In genomic region chr4:97486354-97486753, GRCm38 (mm10) we compare ENCODE assay signal across 13 mouse cellular contexts.
DNase-seq lines count a peak whose midpoint lies in the region; ATAC-seq and TF ChIP-seq lines count a peak whose summit lies in the region.
"Had no signal": no experiment of that assay in that cellular context is flagged by ENCODE, and none has a peak within 500 bp of the region (broad histone marks: within the 10 kb centered on the region; RNA-seq: fewer than 3 reads in every experiment).

No protein-coding gene starts in this region.

- TF ChIP-seq EP300 in heart, adult 2 months (IDR thresholded peaks at IDR 0.05; ENCODE audit: insufficient read depth, low read depth, low read length), result no peak

- no peak for DNase-seq in heart, adult 2 months
- peak; percentile 11 for DNase-seq in brain, adult 2 months (ENCODE audit: low read depth, low spot score)
- DNase-seq in hindbrain, embryonic 14.5 days (ENCODE audit: low spot score), result no peak
- no peak for DNase-seq in urinary bladder, postnatal 36 days (ENCODE audit: low spot score in 2 of 2)
- no peak for DNase-seq in thymus, postnatal 10 days (ENCODE audit: low spot score in 2 of 2)
- no peak for DNase-seq in gastrocnemius, adult 8-10 months (ENCODE audit: low spot score in 2 of 2)
- DNase-seq: cerebellum, adult 11 months; lung, postnatal 10 days; right cerebral cortex, adult 18-20 months had no signal

- TF ChIP-seq CTCF in heart, adult 2 months (IDR thresholded peaks at IDR 0.05), result no peak

- no peak; the same call in 1 of the 2 replicates for ATAC-seq in heart, embryonic 16.5 days (replicated peaks; ENCODE audit: extremely low read depth, insufficient read depth, low FRiP score)
- ATAC-seq in hindbrain, embryonic 14.5 days (ENCODE audit: low FRiP score), result peak; percentile 66; the same call in 1 of the 2 replicates
- ATAC-seq in megakaryocyte, adult 5-6 weeks (ENCODE audit: poor library complexity, severe bottlenecking), result 0 out of 2 replicates have a peak, but pooled peaks have one; percentile 18

- WGBS in heart, embryonic 16.5 days, result 26% methylated on average over 10 of the region's 10 CpGs
- 28% methylated on average over 10 of the region's 10 CpGs for WGBS in heart, adult 2 months
- 52% methylated on average over 10 of the region's 10 CpGs for WGBS in hindbrain, embryonic 14.5 days

- no peaks in the 10 kb centered on the region for H3K36me3 ChIP-seq in heart, embryonic 16.5 days (ENCODE audit: control insufficient read depth, insufficient read depth)
- no peaks in the 10 kb centered on the region for H3K36me3 ChIP-seq in heart, adult 2 months (ENCODE audit: control insufficient read depth, insufficient read depth, low read length)
- no peaks in the 10 kb centered on the region for H3K36me3 ChIP-seq in hindbrain, embryonic 14.5 days (replicated peaks; ENCODE audit: control insufficient read depth, insufficient read depth)
- H3K36me3 ChIP-seq: embryonic facial prominence, embryonic 13.5 days; limb, embryonic 13.5 days had no signal

- H3K27ac ChIP-seq in heart, embryonic 16.5 days (ENCODE audit: low read length), result no peak overlapping the region
- no peak overlapping the region for H3K27ac ChIP-seq in heart, adult 2 months
- no peak overlapping the region for H3K27ac ChIP-seq in hindbrain, embryonic 14.5 days
- H3K27ac ChIP-seq: embryonic facial prominence, embryonic 13.5 days; limb, embryonic 13.5 days had no signal

- no peak overlapping the region for H3K4me3 ChIP-seq in heart, embryonic 16.5 days (ENCODE audit: low read length)
- H3K4me3 ChIP-seq in heart, adult 2 months, result no peak overlapping the region
- H3K4me3 ChIP-seq in hindbrain, embryonic 14.5 days (replicated peaks; ENCODE audit: low read length), result no peak overlapping the region
- H3K4me3 ChIP-seq: embryonic facial prominence, embryonic 13.5 days; limb, embryonic 13.5 days had no signal

- H3K9me3 ChIP-seq in heart, embryonic 16.5 days (replicated peaks; ENCODE audit: control insufficient read depth, low read length), result no peaks in the 10 kb centered on the region
- no peaks in the 10 kb centered on the region for H3K9me3 ChIP-seq in hindbrain, embryonic 14.5 days (ENCODE audit: control insufficient read depth, low read length)
- H3K9me3 ChIP-seq: embryonic facial prominence, embryonic 13.5 days had no signal

- no peak for TF ChIP-seq POLR2A in heart, adult 2 months (IDR thresholded peaks at IDR 0.05; ENCODE audit: insufficient read depth, low read depth, low read length)

- peak overlapping the region; percentile 37 for H3K4me2 ChIP-seq in heart, embryonic 16.5 days (ENCODE audit: low read depth, low read length)
- no peak overlapping the region for H3K4me2 ChIP-seq in hindbrain, embryonic 14.5 days (replicated peaks)
- H3K4me2 ChIP-seq: embryonic facial prominence, embryonic 13.5 days; limb, embryonic 13.5 days had no signal

- intact Hi-C loops in heart, adult 2 months (cut with DNase I), result no loop called here

- no peaks in the 10 kb centered on the region for H3K79me2 ChIP-seq in heart, adult 2 months (replicated peaks; ENCODE audit: control insufficient read depth, insufficient read depth, low read length)

- H3K27me3 ChIP-seq in heart, embryonic 16.5 days (ENCODE audit: control insufficient read depth, insufficient read depth, low read length), result no peaks in the 10 kb centered on the region
- no peaks in the 10 kb centered on the region for H3K27me3 ChIP-seq in heart, adult 2 months (ENCODE audit: control insufficient read depth, insufficient read depth, low read length)
- no peaks in the 10 kb centered on the region for H3K27me3 ChIP-seq in hindbrain, embryonic 14.5 days (ENCODE audit: control insufficient read depth, insufficient read depth, low read length)
- H3K27me3 ChIP-seq: embryonic facial prominence, embryonic 13.5 days; limb, embryonic 13.5 days had no signal

- H3K4me1 ChIP-seq in heart, embryonic 16.5 days (ENCODE audit: control insufficient read depth, insufficient read depth, low read length), result peaks cover 6% of the 10 kb centered on the region
- no peaks in the 10 kb centered on the region for H3K4me1 ChIP-seq in heart, adult 2 months (ENCODE audit: control insufficient read depth, insufficient read depth, low read length)
- H3K4me1 ChIP-seq in hindbrain, embryonic 14.5 days (replicated peaks; ENCODE audit: control insufficient read depth, insufficient read depth, low read length), result 0 out of 2 replicates have a peak, but pooled peaks cover 5% of the 10 kb centered on the region

- H3K9ac ChIP-seq in heart, embryonic 16.5 days (ENCODE audit: low read length), result no peak overlapping the region
- no peak overlapping the region for H3K9ac ChIP-seq in heart, adult 2 months (ENCODE audit: low read depth, low read length)
- no peak overlapping the region for H3K9ac ChIP-seq in hindbrain, embryonic 14.5 days
- H3K9ac ChIP-seq: embryonic facial prominence, embryonic 13.5 days; limb, embryonic 13.5 days had no signal
